Mouse (Mus musculus): ENCODE results near the gene Prkcz.

The Prkcz gene

GRCm38 (mm10) chr4:155361303-155361791 is at the start of gene Prkcz:
Prkcz (minus strand) TSS chr4:155361361.
- DNase-seq (ENCODE audit: low read depth, low spot score) = no peak

GRCm38 (mm10) chr4:155409058-155409776 is 48.1 kb upstream of the Prkcz start, which contains the start of gene Cfap74:
Cfap74 (plus strand) TSS chr4:155409190.
- DNase-seq (ENCODE audit: low read depth, low spot score) = peak; percentile 87

- no peak for DNase-seq (ENCODE audit: low read depth, low spot score)
Observed at GRCm38 (mm10) chr4:155408695-155409057, 47.5 kb upstream of the Prkcz start.

DNA sequence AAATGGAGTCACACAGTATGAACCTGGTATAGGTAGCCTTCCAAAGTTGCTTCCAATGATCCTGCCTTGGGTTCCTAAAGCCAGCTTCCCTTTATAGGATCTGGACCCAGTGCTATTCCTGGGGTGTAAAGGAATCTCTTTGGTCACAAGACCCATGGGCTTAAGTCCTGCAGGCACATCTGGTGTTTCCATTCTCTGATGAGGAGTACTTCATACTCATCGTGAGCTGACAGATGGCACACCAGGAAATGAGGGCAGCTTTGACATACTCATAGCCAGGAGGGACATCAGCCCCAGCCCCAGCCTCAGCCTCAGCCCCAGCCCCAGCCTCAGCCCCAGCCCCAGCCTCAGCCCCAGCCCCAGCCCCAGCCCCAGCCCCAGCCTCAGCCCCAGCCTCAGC is 41.3 kb upstream of the Prkcz start:
- DNase-seq (ENCODE audit: low read depth, low spot score) = no peak

GRCm38 (mm10) chr4:155401121-155401520 is 40.0 kb upstream of the Prkcz start:
- DNase-seq (ENCODE audit: low read depth, low spot score) = no peak

- DNase-seq (ENCODE audit: low read depth, low spot score) = no peak
Observed at GRCm38 (mm10) chr4:155398222-155398540, 37.0 kb upstream of the Prkcz start.

DNA sequence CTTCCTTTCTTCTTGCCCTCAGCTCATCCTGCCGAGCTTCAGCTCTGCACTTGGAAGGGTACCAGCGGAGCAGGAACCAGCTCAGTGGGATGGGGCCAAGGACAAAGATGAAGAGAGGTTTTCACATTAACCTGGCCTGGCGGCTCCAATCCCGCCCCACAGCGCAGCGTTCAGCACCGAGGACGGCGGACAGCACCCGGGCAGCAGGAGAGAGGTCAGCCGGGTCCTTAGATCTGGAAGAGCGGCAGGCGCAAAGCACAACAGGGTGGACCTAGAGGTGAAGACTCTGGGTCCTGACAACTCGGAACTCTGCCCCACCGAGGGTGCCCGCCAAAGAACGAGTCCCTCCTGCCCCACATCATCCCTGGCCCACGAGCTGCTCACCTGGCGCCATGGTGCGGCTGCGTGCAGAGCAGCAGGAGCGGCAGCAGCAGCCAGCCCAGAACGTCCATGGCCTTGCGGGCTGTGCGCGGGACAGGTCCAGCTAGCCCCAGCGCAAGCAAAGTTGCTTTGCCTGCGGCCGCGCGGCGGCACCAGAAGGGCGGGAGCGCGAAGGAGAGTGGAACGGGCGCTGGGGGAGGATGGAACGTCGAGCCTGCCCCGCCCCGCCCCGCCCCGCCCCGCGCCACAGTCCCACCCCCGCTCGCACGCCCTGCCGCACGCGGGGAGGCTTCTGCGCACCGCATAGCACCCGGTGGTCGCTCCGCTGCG is 36.5 kb upstream of the Prkcz start, which contains the start of gene Gabrd:
Gabrd (minus strand) TSS at position 602 of the 711 bp plus-strand sequence.
- DNase-seq (ENCODE audit: low read depth, low spot score) = no peak

DNA sequence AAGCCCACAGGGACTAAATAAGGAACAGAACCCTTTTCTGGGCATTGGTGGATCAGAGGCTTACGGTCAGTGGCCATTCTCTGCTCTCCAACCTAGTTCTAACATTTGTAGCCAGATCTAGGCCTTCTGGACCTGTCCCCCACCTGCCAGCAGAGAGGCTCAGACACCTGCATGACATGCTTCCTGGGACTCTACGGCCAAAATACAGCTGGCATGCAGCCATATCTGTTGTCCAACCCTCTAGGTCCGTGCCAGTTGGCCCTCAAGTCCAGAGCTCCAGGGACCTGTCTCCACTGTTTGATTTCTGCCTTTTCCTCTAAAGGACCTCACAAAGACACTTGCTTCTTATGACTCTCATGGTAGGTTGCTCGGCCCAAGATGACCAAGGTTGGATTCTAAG is 35.6 kb upstream of the Prkcz start:
- DNase-seq (ENCODE audit: low read depth, low spot score) = no peak

DNA sequence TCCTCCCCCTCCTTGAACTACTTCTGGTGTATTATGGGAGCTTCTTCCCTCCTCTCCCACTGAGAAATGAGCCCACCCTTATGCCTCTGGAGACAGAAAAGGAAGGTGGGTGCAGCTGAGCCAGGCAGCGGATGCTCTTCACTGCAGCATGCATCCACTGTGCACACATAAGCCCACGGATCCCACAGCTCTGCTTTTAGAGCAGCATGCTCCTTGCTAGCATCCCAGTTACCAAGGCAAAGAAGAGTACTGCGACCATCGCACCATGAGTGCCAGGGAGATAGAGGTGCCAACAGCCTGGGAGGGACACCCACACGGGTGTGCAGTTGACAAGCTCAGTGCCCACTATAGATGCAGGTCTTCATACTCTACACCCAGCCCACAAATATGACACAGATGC is 34.3 kb upstream of the Prkcz start:
- DNase-seq (ENCODE audit: low read depth, low spot score) = peak; percentile 85

DNA sequence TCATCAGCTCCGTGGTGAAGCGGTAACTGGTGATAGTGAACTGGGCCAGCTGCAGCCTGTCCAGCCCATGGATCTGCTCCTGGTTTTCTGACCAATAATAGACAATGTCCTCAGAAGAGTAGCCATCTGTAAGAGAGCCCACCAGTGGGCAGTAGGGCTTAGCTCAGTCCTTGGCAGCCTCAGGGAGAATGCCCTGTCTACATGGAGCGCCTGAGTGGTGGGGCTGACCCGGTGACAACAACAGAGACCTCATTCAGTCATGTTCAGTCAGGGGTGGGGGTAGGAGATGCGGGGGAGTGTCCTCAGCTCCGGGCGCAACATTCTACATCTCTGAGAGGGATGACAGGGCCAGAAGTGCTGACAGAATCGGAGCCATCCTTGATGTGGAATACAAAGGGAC is 26.0 kb upstream of the Prkcz start:
- no peak for DNase-seq (ENCODE audit: low read depth, low spot score)

- DNase-seq (ENCODE audit: low read depth, low spot score) = no peak
Observed at GRCm38 (mm10) chr4:155383326-155383725, 22.2 kb upstream of the Prkcz start.

DNA sequence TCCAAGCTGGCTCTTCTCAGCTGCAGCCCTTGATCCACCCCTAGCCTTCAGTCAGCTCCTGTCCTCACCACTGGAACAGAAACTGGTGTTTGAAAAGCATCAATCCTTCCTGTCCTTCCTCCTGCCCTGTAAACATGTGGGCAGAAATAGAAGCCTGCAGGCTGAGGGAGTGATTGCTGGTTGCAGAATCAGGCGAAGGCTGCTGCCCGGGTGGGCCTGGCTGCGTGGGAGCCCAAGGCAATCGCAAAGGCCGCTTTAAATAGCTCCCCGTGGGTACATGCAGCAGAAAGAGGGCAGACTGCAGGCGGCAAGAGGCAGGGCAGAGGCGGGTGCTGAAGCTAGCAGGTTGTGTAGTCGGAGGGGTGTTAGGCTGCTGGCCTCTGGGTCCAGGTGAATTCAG is 21.6 kb upstream of the Prkcz start:
- DNase-seq (ENCODE audit: low read depth, low spot score) = peak; percentile 87

GRCm38 (mm10) chr4:155381974-155382373 is 20.8 kb upstream of the Prkcz start:
- peak; percentile 50 for DNase-seq (ENCODE audit: low read depth, low spot score)

DNA sequence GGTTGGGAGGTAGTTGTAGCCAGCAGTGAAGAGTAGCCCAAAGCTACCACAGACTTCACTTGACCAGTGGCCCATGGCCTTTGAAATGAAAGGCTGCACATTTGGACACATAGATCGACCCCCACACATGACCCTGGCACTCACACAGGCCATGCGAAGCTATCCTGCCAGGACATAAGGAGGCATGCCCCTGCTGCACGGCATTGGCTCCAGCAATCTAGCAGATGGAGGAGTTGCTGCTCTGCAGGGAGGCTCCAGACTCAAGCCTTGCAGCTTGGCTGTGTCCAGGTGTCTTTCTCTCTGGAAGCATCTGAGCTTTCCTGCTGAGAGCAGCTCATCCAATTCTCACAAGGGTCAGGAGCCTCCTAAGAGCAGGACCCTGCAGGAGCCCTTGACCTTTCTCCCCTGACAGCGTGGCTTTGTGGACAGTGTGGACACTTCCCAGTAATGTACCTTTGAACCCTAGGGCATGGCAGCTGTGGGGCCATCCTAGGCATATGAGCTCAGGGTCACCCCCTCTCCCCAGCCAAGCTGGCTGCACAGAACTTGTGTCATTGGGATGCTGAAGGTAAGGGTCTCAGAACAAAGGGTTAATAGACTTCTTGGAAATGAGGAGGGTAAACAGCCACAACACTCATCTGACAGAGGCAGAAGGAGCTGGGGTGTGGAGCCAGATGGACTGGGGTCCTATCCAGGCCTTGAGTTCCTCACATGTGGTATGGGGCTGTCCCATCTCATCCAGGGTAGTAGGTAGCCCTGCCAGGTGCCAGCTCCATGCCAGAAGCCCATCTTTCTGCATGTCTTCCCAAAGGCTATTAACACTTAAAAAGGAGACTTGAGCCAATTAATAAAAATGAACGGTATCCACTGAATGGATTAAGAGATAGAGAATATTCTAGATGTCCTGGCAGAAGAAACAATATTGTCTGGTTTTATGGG is 10.9 kb upstream of the Prkcz start:
- DNase-seq (ENCODE audit: low read depth, low spot score) = no peak

DNA sequence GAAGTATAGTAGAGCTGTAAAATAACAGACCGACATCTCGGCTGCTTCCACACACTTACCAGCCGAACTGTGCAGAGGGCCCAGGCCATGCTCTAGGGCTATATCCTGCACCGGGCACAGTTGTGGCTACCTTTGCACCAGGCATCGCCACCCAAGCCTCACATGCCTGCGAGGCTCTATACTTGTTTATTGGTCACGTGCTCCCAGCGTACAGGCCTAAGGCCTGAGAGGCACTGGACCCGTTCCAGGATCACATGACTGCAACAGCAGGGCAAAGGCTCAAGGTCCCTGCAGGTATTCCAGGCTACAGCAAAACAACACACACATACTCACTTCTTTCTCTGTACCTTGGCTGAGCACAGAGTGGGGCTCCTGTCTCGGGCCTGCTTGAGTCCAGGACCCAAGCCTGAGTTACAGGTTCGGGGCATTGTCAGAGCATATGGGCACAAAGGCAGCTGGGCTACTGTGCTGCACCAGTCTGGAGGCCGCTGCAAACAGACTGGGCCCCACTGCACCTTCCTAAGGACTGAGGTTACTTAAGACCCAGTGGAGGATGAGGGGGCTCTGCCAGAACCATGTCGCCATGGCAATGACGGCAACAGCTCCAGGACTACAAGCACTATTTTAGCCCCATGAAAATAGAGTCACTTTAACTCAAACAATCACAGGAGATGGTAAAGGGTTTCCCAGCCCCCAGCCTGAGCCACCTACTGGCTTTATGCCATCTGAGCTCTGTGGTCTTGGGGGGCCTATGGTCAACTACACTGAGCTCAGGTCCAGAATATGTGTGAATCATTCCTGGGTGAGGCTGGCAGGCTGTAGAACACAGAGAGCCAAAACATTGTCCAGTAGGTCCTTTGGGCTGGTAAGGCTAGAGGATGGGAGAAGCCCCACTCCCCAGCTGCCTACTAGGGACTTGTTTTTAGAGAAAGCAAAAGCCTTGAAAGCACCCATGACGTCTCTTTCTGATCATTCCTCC is 9.9 kb upstream of the Prkcz start:
- no peak for DNase-seq (ENCODE audit: low read depth, low spot score)

DNA sequence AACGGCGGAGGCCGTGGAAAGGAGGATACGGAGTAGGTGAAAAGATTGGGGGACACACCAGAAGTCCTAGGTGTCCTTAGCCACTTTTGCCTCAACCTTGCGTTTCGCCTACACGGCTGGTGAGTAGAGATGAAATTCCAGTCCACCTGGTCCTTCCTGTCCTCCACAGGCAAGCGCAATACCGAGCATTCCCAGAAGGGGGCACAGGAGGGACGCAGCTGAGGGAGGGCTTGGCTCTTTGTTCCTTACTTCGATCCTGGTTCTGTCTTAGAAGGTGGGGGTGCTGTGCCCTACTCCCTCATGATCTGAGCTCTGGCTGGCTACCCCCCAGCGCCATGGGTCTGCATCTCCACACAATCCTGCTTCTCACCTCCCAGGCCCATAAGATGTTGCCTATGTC is 7.5 kb upstream of the Prkcz start:
- DNase-seq (ENCODE audit: low read depth, low spot score) = no peak

GRCm38 (mm10) chr4:155367739-155368138 is 6.6 kb upstream of the Prkcz start:
- DNase-seq (ENCODE audit: low read depth, low spot score) = no peak

DNA sequence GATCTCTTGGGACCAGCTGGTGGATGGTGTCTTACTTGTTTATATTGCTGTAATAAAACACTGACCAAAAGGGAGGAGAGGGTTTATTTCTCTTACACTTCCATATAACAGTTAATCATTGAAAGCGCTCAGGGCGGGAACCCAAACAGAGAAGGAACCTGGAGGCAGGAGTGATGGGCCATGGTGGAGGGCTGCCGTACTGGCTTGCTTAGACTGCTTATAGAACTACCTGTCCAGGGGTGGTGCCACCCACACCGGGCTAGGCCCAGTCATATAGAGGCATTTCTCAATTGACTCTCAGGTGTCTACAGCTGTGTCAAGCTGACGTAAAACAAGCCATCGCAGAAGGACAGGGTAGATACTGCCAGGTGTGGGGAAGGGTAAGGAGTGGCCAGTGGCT is 5.6 kb upstream of the Prkcz start:
- no peak for DNase-seq (ENCODE audit: low read depth, low spot score)

DNA sequence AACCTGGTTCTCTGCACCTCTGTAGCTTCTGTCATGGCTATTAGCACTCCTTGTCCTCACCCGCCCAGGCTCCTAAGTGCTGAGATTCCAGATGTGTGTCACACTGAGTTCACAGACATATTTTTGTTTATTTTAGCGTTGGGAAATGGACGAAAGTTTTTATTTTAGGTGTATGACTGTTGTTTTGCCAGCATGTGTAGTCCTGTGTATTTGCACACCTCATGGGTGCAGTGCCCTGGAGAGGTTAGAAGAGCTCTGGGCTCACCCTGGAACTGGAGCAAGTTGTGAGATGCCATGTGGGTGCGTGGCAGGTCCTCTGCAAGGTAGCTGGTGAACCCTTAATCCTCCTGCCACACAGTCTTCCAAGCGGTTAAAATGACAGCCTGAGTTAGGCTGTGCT is 1.3 kb upstream of the Prkcz start:
- DNase-seq (ENCODE audit: low read depth, low spot score) = no peak

GRCm38 (mm10) chr4:155360856-155361255 is 305 bp downstream of the Prkcz start:
- DNase-seq (ENCODE audit: low read depth, low spot score) = no peak

Data from telencephalon, adult 2 months (tissue).